Mouse (Mus musculus) heart, embryonic 14.5 days (tissue): Measurements from ENCODE around the gene Nfic. TPM values are rescaled to one million over a fixed set of nuclear protein-coding genes. Genes with fewer than 3 reads are reported as not detected.

Experiments used
- ATAC-seq: fragments of 200-750 bp; cut with Nextera tagmentation; 2 replicates; pipeline ENCODE4 v1.8.0; 2017; ENCODE audit warnings: low read depth, moderate TSS enrichment; ENCODE audit not compliant: insufficient number of reproducible peaks, insufficient read depth, low FRiP score
- H3K27ac ChIP-seq, 2 experiments: fragments of 200-500 bp in 1 of 2; fragments of 300-500 bp in 1 of 2; sonication (generic) in 1 of 2; replicated peaks in 1 of 2; 2 replicates each; pipeline ENCODE4 v1.5.1; 2012 to 2014; ENCODE audit warnings: low read depth in 2 of 2, low read length in 2 of 2, control low read depth in 1 of 2, mild to moderate bottlenecking in 1 of 2, mixed read lengths in 1 of 2; ENCODE audit not compliant: control insufficient read depth in 1 of 2, insufficient read depth in 1 of 2
- H3K27me3 ChIP-seq: fragments of 300-500 bp; sonication (generic); 2 replicates; pipeline ENCODE4 v1.6.1; 2014; ENCODE audit warnings: mild to moderate bottlenecking, low read length, control low read depth; ENCODE audit not compliant: control insufficient read depth, insufficient read depth
- H3K36me3 ChIP-seq: fragments of 300-500 bp; sonication (generic); 2 replicates; pipeline ENCODE4 v1.6.1; 2014; ENCODE audit warnings: mild to moderate bottlenecking, control low read depth, low read length, mixed read lengths; ENCODE audit not compliant: control insufficient read depth, insufficient read depth
- H3K4me1 ChIP-seq, 2 experiments: fragments of 200-500 bp in 1 of 2; fragments of 300-500 bp in 1 of 2; sonication (generic) in 1 of 2; 2 replicates each; pipeline ENCODE4 v1.6.1; 2012 to 2014; ENCODE audit warnings: low read length in 2 of 2, control low read depth in 1 of 2, mixed read lengths in 1 of 2; ENCODE audit not compliant: control insufficient read depth in 2 of 2, insufficient read depth in 2 of 2
- H3K4me2 ChIP-seq: fragments of 300-500 bp; sonication (generic); 2 replicates; pipeline ENCODE4 v1.6.1; 2014; ENCODE audit warnings: mild to moderate bottlenecking, low read length
- H3K4me3 ChIP-seq, 2 experiments: fragments of 200-500 bp in 1 of 2; fragments of 300-500 bp in 1 of 2; sonication (generic) in 1 of 2; 2 replicates each; pipeline ENCODE4 v1.5.1; 2012 to 2014; ENCODE audit warnings: low read length in 2 of 2, mild to moderate bottlenecking in 2 of 2, control low read depth in 1 of 2, low read depth in 1 of 2, moderate library complexity in 1 of 2; ENCODE audit not compliant: control insufficient read depth in 1 of 2, insufficient read depth in 1 of 2
- H3K9ac ChIP-seq: fragments of 300-500 bp; sonication (generic); 2 replicates; pipeline ENCODE4 v1.6.1; 2014; ENCODE audit warnings: mild to moderate bottlenecking, low read length
- H3K9me3 ChIP-seq: fragments of 300-500 bp; sonication (generic); 2 replicates; pipeline ENCODE4 v1.6.1; 2016; ENCODE audit warnings: low read length, control low read depth; ENCODE audit not compliant: control insufficient read depth
- WGBS: fragments of 180-500 bp; shearing (Covaris S2); extraction: QIAGEN DNeasy Blood & Tissue Kit; methylation state at CpG from one replicate; pipeline ENCODE4 v1.1.7; 2014; 5-methylcytosine and 5-hydroxymethylcytosine counted together
- polyA plus RNA-seq: library from polyadenylated mRNA; unstranded; fragments of >200 nt; fragmentation: Nextera tagmentation; extraction: Ambion mirVana; gene quantifications from 2 replicates; pipeline ENCODE4 v1.2.1, GENCODE M21; 2014

Gene Nfic
- polyA plus RNA-seq, 1 experiment from 2014 or later = 47.0 TPM

DNA sequence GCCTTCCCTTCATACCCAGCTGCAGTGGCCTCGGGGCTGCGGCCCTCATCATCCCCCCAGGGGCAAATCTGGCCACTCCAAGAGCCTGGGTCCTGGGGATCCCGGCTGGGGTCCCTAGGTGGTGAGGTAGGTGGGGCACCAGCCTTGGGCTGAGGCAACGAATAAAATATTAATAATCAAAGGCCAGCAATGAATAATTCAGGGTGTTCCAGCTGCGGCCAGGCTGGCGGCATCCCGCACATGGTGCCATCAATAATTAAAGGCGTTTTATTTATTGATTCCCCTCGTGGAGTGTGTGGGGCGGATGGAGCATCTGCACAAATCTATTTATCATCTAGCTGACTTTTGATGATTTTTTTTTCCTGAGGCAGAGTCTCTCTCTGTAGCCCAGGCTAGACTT, 51.9 kb downstream of the Nfic start:
- H3K27me3 ChIP-seq = no peaks in the 10 kb centered on the region
- 74% methylated on average over 10 of the region's 10 CpGs for WGBS
- H3K9me3 ChIP-seq = no peaks in the 10 kb centered on the region
- no peak overlapping the region for H3K4me2 ChIP-seq
- ATAC-seq = no peak
- peak overlapping the region; percentile 59; the same call in 1 of the 2 replicates for H3K9ac ChIP-seq
- peaks cover 83% of the 10 kb centered on the region for H3K36me3 ChIP-seq
- no peak overlapping the region for H3K4me3 ChIP-seq
- H3K4me1 ChIP-seq = peaks cover 40 to 59% of the 10 kb centered on the region in 2 experiments
- peak overlapping the region in 1 of 2 experiments; percentile 91; a peak in 2 of 4 replicates for H3K27ac ChIP-seq

DNA sequence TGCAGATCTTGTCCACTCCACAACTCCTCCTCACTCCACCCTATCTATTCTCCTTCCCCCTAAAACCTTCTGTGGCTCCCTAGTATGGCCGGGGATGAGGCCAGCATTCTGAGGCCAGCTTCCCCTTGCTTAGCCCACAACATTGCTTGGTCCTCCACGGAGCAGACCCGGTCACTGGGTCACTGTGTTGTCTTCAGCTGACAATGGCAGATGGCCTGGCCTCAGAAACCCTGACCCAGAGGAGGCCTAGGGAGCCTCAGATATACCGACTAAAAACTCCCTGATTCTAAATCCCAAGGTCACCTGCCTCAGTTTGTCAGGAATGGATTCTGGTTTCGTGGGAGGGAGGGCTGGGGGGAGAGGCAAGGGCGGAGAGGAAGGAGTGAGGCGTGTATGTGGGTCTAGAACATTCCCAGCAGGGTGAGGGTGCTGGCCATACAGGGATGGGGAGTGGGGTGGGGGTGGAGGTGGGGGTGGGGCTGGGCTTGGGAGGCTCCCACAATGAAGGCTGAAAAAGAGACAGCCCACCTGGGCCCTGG, 53.1 kb downstream of the Nfic start:
- no peaks in the 10 kb centered on the region for H3K9me3 ChIP-seq
- no peak overlapping the region; a peak in 1 of 4 replicates for H3K4me3 ChIP-seq
- H3K27me3 ChIP-seq = no peaks in the 10 kb centered on the region
- WGBS = 10% methylated on average over 7 of the region's 7 CpGs
- H3K4me1 ChIP-seq = peaks cover 28 to 47% of the 10 kb centered on the region in 2 experiments
- H3K4me2 ChIP-seq = peak overlapping the region; percentile 49
- 0 out of 2 replicates have a peak, but pooled peaks have one; percentile 9 for ATAC-seq
- H3K36me3 ChIP-seq = peaks cover 87% of the 10 kb centered on the region
- H3K9ac ChIP-seq = peak overlapping the region; percentile 59
- H3K27ac ChIP-seq = peak overlapping the region; percentile 90 to 91

GRCm38 (mm10) chr10:81401521-81402226, 53.8 kb downstream of the Nfic start:
- Histone ChIP-seq H3K4me3 (no peak overlapping the region; a peak in 1 of 4 replicates), H3K4me2 (peak overlapping the region; percentile 49), H3K4me1 (peaks cover 23 to 41% of the 10 kb centered on the region in 2 experiments), H3K27ac (peak overlapping the region; percentile 90 to 91), H3K9me3 (no peaks in the 10 kb centered on the region), H3K9ac (peak overlapping the region; percentile 59), H3K27me3 (no peaks in the 10 kb centered on the region), H3K36me3 (peaks cover 87% of the 10 kb centered on the region)
- peak; percentile 77 for ATAC-seq
- 8% methylated on average over 18 of the region's 18 CpGs for WGBS

DNA sequence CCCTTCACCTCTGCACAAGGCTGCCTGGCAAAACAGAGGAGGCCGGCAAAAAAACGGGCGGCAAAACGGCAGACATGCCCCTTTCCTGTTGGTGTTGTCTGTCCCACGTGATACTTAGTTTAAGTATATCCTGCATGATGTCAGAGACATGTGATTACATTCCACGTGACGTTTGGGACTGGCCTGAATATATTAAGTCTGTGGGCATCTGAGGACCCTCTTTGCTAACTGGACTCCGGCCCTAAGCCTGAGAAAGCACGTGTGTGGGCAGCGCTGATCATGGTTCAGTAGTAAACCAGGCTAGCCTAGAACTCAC, 54.3 kb downstream of the Nfic start:
- 31% methylated on average over 10 of the region's 10 CpGs for WGBS
- Histone ChIP-seq H3K9me3 (no peaks in the 10 kb centered on the region), H3K9ac (no peak overlapping the region), H3K27ac (peak overlapping the region; percentile 65 to 91), H3K27me3 (no peaks in the 10 kb centered on the region), H3K36me3 (peaks cover 84% of the 10 kb centered on the region), H3K4me2 (peak overlapping the region; percentile 49; the same call in 1 of the 2 replicates), H3K4me3 (no peak overlapping the region), H3K4me1 (peaks cover 19 to 37% of the 10 kb centered on the region in 2 experiments)
- ATAC-seq = no peak

- no peak overlapping the region for H3K4me3 ChIP-seq
- H3K4me1 ChIP-seq = peaks cover 19 to 32% of the 10 kb centered on the region in 2 experiments
- 65% methylated on average over 22 of the region's 22 CpGs for WGBS
- no peak for ATAC-seq
- H3K4me2 ChIP-seq = no peak overlapping the region
- H3K9me3 ChIP-seq = no peaks in the 10 kb centered on the region
- no peak overlapping the region for H3K9ac ChIP-seq
- H3K27ac ChIP-seq = no peak overlapping the region
- H3K36me3 ChIP-seq = peaks cover 78% of the 10 kb centered on the region
- H3K27me3 ChIP-seq = no peaks in the 10 kb centered on the region
Observed at GRCm38 (mm10) chr10:81400371-81401204, 54.8 kb downstream of the Nfic start.

GRCm38 (mm10) chr10:81399798-81400308, 55.6 kb downstream of the Nfic start:
- no peak for ATAC-seq
- no peak overlapping the region for H3K27ac ChIP-seq
- no peaks in the 10 kb centered on the region for H3K27me3 ChIP-seq
- no peak overlapping the region for H3K4me3 ChIP-seq
- peaks cover 19 to 32% of the 10 kb centered on the region in 2 experiments for H3K4me1 ChIP-seq
- no peaks in the 10 kb centered on the region for H3K9me3 ChIP-seq
- H3K36me3 ChIP-seq = peaks cover 71% of the 10 kb centered on the region
- no peak overlapping the region for H3K4me2 ChIP-seq
- H3K9ac ChIP-seq = no peak overlapping the region
- 76% methylated on average over 18 of the region's 18 CpGs for WGBS

DNA sequence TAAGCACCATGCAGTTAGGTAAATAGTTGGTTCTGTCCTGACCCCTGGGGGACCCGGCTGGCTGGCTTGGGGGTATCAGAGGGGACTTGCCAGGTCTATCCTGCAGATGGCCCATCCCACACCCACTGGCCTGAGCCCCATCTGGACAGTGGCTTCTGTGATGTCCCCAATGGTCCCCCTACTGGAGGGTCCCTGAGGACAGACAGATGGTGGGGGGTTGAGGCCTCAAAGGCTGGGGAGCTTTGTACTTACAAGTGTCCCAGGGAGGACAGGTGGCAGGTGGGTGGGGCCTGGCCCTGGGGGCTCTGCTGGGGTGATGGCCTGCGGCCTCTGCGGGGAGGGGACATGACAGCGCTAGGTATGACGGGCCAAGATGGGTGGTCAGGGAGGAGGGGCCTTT, 56.1 kb downstream of the Nfic start:
- no peak overlapping the region for H3K4me3 ChIP-seq
- no peak overlapping the region for H3K4me2 ChIP-seq
- H3K9ac ChIP-seq = no peak overlapping the region
- no peaks in the 10 kb centered on the region for H3K27me3 ChIP-seq
- ATAC-seq = no peak
- WGBS = 77% methylated on average over 5 of the region's 5 CpGs
- no peaks in the 10 kb centered on the region for H3K9me3 ChIP-seq
- no peak overlapping the region for H3K27ac ChIP-seq
- peaks cover 65% of the 10 kb centered on the region for H3K36me3 ChIP-seq
- H3K4me1 ChIP-seq = peaks cover 19 to 32% of the 10 kb centered on the region in 2 experiments
